Mouse (Mus musculus): ENCODE measurements around the gene Zbtb24.

GRCm38 (mm10) chr10:41500941-41501340, 50.8 kb downstream of the Zbtb24 start:
- TF ChIP-seq CTCF (IDR thresholded peaks at IDR 0.05; ENCODE audit: low read depth) (no peak), EP300 (IDR thresholded peaks at IDR 0.05; ENCODE audit: low read depth) (no peak)

All from liver, embryonic 14.5 days (tissue).